Mouse (Mus musculus): ENCODE results near the gene Clic5. TPM values are rescaled to one million over a fixed set of nuclear protein-coding genes. Genes with fewer than 3 reads are reported as not detected.

Clic5 gene
- total RNA-seq, 2 experiments from 2014 or later: not detected

- ATAC-seq (replicated peaks; ENCODE audit: low FRiP score, poor library complexity, severe bottlenecking): no peak
Measured at GRCm38 (mm10) chr17:44254698-44255097, 66.3 kb downstream of the Clic5 start.

GRCm38 (mm10) chr17:44256583-44256982 lies 68.2 kb downstream of the Clic5 start:
- ATAC-seq (replicated peaks; ENCODE audit: low FRiP score, poor library complexity, severe bottlenecking): no peak

GRCm38 (mm10) chr17:44259245-44259644 lies 70.9 kb downstream of the Clic5 start:
- no peak for ATAC-seq (replicated peaks; ENCODE audit: low FRiP score, poor library complexity, severe bottlenecking)

- ATAC-seq (replicated peaks; ENCODE audit: low FRiP score, poor library complexity, severe bottlenecking): no peak
Measured at GRCm38 (mm10) chr17:44261594-44262202, 73.3 kb downstream of the Clic5 start.

GRCm38 (mm10) chr17:44270043-44270442 lies 81.7 kb downstream of the Clic5 start:
- no peak for ATAC-seq (replicated peaks; ENCODE audit: low FRiP score, poor library complexity, severe bottlenecking)

- ATAC-seq (replicated peaks; ENCODE audit: low FRiP score, poor library complexity, severe bottlenecking): no peak
Measured at GRCm38 (mm10) chr17:44271426-44271825, 83.0 kb downstream of the Clic5 start.

GRCm38 (mm10) chr17:44274804-44275203 lies 86.4 kb downstream of the Clic5 start:
- no peak for ATAC-seq (replicated peaks; ENCODE audit: low FRiP score, poor library complexity, severe bottlenecking)

- ATAC-seq (replicated peaks; ENCODE audit: low FRiP score, poor library complexity, severe bottlenecking): no peak
Measured at GRCm38 (mm10) chr17:44288320-44288719, 99.9 kb downstream of the Clic5 start.

GRCm38 (mm10) chr17:44297221-44297620 lies 108.8 kb downstream of the Clic5 start:
- no peak for ATAC-seq (replicated peaks; ENCODE audit: low FRiP score, poor library complexity, severe bottlenecking)

- ATAC-seq (replicated peaks; ENCODE audit: low FRiP score, poor library complexity, severe bottlenecking): no peak
Measured at GRCm38 (mm10) chr17:44300236-44300635, 111.9 kb downstream of the Clic5 start.

- ATAC-seq (replicated peaks; ENCODE audit: low FRiP score, poor library complexity, severe bottlenecking): no peak
Measured at GRCm38 (mm10) chr17:44300723-44301122, 112.3 kb downstream of the Clic5 start.

- ATAC-seq (replicated peaks; ENCODE audit: low FRiP score, poor library complexity, severe bottlenecking): no peak
Measured at GRCm38 (mm10) chr17:44301224-44301811, 112.9 kb downstream of the Clic5 start.

GRCm38 (mm10) chr17:44304076-44304475 lies 115.7 kb downstream of the Clic5 start:
- no peak for ATAC-seq (replicated peaks; ENCODE audit: low FRiP score, poor library complexity, severe bottlenecking)

- no peak for ATAC-seq (replicated peaks; ENCODE audit: low FRiP score, poor library complexity, severe bottlenecking)
Measured at GRCm38 (mm10) chr17:44309914-44310622, 121.7 kb downstream of the Clic5 start.

- ATAC-seq (replicated peaks; ENCODE audit: low FRiP score, poor library complexity, severe bottlenecking): no peak
Measured at GRCm38 (mm10) chr17:44325314-44325713, 136.9 kb downstream of the Clic5 start.

- no peak for ATAC-seq (replicated peaks; ENCODE audit: low FRiP score, poor library complexity, severe bottlenecking)
Measured at GRCm38 (mm10) chr17:44327279-44328146, 139.1 kb downstream of the Clic5 start.

GRCm38 (mm10) chr17:44328147-44328482 lies 139.7 kb downstream of the Clic5 start:
- no peak for ATAC-seq (replicated peaks; ENCODE audit: low FRiP score, poor library complexity, severe bottlenecking)

Measured in erythroblast, adult 5-6 weeks (primary cell).